Mouse (Mus musculus) bone marrow macrophage, adult 2 months (primary cell): ENCODE measurements at regions not wholly inside any gene's neighbourhood (a gene's known extent, or its start where the extent isn't known, plus 50 kb on each side); places are given as distances from the start of the nearest gene placed in this dataset.

Experiments
- CTCF ChIP-seq: IDR thresholded peaks from 2 replicates; pipeline ENCODE4 v1.5.1; 2012; ENCODE audit warnings: low read depth, mild to moderate bottlenecking, low read length, moderate library complexity
- POLR2A ChIP-seq: IDR thresholded peaks from 2 replicates; pipeline ENCODE4 v1.6.1; 2012; ENCODE audit warnings: mild to moderate bottlenecking, low read depth, low read length, borderline replicate concordance

- no peak for TF ChIP-seq CTCF
- no peak for TF ChIP-seq POLR2A
These were observed 132.4 kb downstream of the AI429214 start for GRCm38 (mm10) chr8:37125834-37126233.
